Mouse (Mus musculus) lung, adult 2 months (tissue): ENCODE results near the gene Cactin. TPM values are rescaled to one million over a fixed set of nuclear protein-coding genes. Genes with fewer than 3 reads are reported as not detected.

Experiments
- DNase-seq: peaks from one replicate; pipeline ENCODE4 v3.0.0; 2022
- H3K4me1 ChIP-seq: fragments of 200-500 bp; 2 replicates; pipeline ENCODE4 v1.6.1; 2011; ENCODE audit warnings: low read length; ENCODE audit not compliant: control insufficient read depth, insufficient read depth
- H3K4me3 ChIP-seq: fragments of 200-500 bp; replicated peaks from 2 replicates; pipeline ENCODE3; 2011; ENCODE audit warnings: low read depth, mild to moderate bottlenecking, control low read depth, low read length; ENCODE audit errors: extremely low read depth
- CTCF ChIP-seq: fragments of 200-500 bp; IDR thresholded peaks from 2 replicates; pipeline ENCODE4 v1.5.1; 2011; ENCODE audit warnings: mild to moderate bottlenecking, low read length, control low read depth; ENCODE audit not compliant: insufficient read depth
- POLR2A ChIP-seq: fragments of 200-500 bp; IDR thresholded peaks from 2 replicates; pipeline ENCODE4 v1.6.1; 2011; ENCODE audit warnings: low read depth, mild to moderate bottlenecking, control low read depth, low read length, borderline replicate concordance; ENCODE audit errors: extremely low read depth
- WGBS: fragments of 180-500 bp; shearing (Covaris S2); methylation state at CpG from one replicate; pipeline ENCODE4 v1.1.7; 2018; 5-methylcytosine and 5-hydroxymethylcytosine counted together
- polyA plus RNA-seq: library from polyadenylated mRNA; depleted of rRNA; stranded (reverse); fragments of >200 nt; gene quantifications from 2 replicates; pipeline ENCODE4 v1.2.3, GENCODE M21; 2012

Gene Cactin
- polyA plus RNA-seq, 1 experiment, result 30.5 TPM

GRCm38 (mm10) chr10:81287513-81288157, 33.3 kb upstream of the Cactin start:
- Histone ChIP-seq H3K4me1 (peaks cover 6% of the 10 kb centered on the region; the same call in 1 of the 2 replicates), H3K4me3 (no peak overlapping the region)
- peak; percentile 60 for DNase-seq
- no peak for TF ChIP-seq POLR2A
- peak; percentile 94 for TF ChIP-seq CTCF
- WGBS, result 49% methylated on average over 8 of the region's 8 CpGs

DNA sequence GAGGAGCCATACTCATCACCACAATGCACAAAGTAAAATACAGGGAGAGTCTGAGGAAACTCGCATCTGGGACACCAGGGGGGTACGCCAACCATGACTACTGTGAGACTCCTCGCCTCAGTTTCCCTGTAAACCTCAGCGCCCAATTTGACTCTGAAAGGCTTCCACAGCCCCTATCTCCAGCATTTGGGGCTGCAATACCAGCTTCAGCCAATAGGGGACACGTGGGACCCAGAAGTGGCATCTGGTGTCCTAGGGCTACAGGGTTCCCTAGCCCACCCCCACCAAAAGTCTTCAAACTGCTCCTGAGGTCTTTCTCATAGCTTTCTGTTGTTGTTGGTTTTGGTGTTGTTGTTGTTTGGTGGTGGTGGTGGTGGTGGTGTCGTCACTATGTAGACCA, 32.3 kb upstream of the Cactin start:
- Histone ChIP-seq H3K4me1 (peaks cover 7% of the 10 kb centered on the region; the same call in 1 of the 2 replicates), H3K4me3 (no peak overlapping the region)
- TF ChIP-seq POLR2A (no peak), CTCF (peak; percentile 51)
- DNase-seq, result no peak
- WGBS, result 38% methylated on average over 6 of the region's 6 CpGs

- TF ChIP-seq CTCF, result peak; percentile 90
- TF ChIP-seq POLR2A, result no peak
- peak; percentile 64 for DNase-seq
- 6% methylated on average over 7 of the region's 7 CpGs for WGBS
- Histone ChIP-seq H3K4me1 (peaks cover 12% of the 10 kb centered on the region), H3K4me3 (no peak overlapping the region)
These were observed 31.6 kb upstream of the Cactin start for GRCm38 (mm10) chr10:81289278-81289677.

DNA sequence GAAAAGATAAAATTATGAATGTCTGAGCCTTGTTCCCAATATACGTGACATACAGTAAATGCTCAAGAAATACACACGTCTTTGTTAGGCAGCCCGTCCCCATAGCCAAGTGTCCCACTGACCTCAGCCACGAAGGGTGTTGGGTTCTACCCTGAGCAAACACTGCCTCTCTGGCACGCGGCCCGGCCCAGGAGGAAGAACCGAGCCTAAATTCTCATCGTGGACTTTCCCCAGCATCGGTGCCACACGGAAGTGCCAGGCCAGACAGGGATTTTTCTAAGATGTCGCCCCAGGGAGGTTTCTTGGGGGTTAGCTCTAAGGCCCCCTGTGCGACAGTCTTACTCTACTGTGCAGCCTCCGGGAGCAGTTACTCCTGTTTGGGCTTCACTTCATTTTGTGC, 31.1 kb upstream of the Cactin start:
- peak; percentile 42 for DNase-seq

GRCm38 (mm10) chr10:81290698-81291460, 30.0 kb upstream of the Cactin start:
- 26% methylated on average over 24 of the region's 24 CpGs for WGBS
- TF ChIP-seq POLR2A, result peak; percentile 55; the same call in 1 of the 2 replicates
- no peak for TF ChIP-seq CTCF
- peak overlapping the region; percentile 55 for H3K4me3 ChIP-seq
- peak; percentile 62 for DNase-seq
- H3K4me1 ChIP-seq, result peaks cover 16% of the 10 kb centered on the region

More for the DNA sequence above, 31.1 kb upstream of the Cactin start:
- H3K4me1 ChIP-seq, result peaks cover 15% of the 10 kb centered on the region
- WGBS, result 35% methylated on average over 14 of the region's 14 CpGs
- H3K4me3 ChIP-seq, result no peak overlapping the region
- TF ChIP-seq CTCF, result no peak
- TF ChIP-seq POLR2A, result no peak

- no peak for DNase-seq
- WGBS, result 59% methylated on average over 9 of the region's 9 CpGs
These were observed 29.3 kb upstream of the Cactin start, which contains the start of gene Tjp3 for GRCm38 (mm10) chr10:81291511-81292104. TSS of gene Tjp3 (minus strand) at chr10:81291581.

DNA sequence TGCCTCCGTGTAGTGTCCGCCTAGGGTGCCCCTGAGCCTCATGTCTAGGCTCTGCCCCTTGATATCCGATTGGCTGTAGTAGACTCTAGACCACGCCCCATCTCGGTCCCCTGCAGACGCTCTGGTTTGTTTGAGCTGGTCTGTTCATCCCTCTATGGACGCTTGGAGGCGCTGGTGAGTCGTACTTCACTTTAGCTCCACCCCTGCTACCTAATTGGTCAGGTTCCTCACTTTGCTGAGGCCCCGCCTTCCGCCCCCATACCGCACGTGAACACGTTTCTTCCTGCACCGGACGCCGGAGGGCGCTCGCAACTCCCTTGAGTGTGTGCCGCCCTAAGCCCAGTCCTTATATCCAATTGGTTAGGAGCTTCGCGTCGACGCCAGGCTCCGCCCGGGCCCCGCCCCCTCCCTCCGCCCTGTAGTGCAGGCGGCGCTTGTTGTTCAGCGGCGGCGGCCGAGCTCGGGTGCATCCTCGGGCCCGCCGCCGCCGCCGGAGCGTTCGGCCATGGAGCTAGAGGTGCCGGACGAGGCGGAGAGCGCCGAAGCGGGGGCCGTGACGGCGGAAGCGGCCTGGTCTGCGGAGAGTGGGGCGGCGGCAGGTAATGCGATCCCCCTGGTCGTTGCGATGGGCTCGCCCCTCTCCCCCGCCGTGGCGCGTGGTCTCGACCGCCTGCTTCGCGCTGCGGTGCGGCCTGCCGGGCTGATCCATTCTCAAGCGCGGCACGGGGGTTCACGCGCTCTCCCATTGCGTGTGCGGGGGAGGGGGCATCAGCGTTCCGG, 28.2 kb upstream of the Cactin start, which contains the start of gene Pip5k1c:
Gene Pip5k1c, plus strand, starts transcription at position 410 of the 780 bp plus-strand sequence.
- under 1% methylated on average over 79 of the region's 80 CpGs for WGBS
- peak; percentile 81 for TF ChIP-seq CTCF
- peak; percentile 68 for TF ChIP-seq POLR2A
- Histone ChIP-seq H3K4me3 (peak within 1 kb of the TSS; percentile 84), H3K4me1 (peaks cover 20% of the 10 kb centered on the region)
- DNase-seq, result peak; percentile 98

More at GRCm38 (mm10) chr10:81291511-81292104, 29.3 kb upstream of the Cactin start, which contains the start of gene Tjp3:
- Histone ChIP-seq H3K4me1 (peaks cover 14% of the 10 kb centered on the region), H3K4me3 (peak within 1 kb of the TSS; percentile 55)
- TF ChIP-seq CTCF, result no peak
- TF ChIP-seq POLR2A, result no peak

DNA sequence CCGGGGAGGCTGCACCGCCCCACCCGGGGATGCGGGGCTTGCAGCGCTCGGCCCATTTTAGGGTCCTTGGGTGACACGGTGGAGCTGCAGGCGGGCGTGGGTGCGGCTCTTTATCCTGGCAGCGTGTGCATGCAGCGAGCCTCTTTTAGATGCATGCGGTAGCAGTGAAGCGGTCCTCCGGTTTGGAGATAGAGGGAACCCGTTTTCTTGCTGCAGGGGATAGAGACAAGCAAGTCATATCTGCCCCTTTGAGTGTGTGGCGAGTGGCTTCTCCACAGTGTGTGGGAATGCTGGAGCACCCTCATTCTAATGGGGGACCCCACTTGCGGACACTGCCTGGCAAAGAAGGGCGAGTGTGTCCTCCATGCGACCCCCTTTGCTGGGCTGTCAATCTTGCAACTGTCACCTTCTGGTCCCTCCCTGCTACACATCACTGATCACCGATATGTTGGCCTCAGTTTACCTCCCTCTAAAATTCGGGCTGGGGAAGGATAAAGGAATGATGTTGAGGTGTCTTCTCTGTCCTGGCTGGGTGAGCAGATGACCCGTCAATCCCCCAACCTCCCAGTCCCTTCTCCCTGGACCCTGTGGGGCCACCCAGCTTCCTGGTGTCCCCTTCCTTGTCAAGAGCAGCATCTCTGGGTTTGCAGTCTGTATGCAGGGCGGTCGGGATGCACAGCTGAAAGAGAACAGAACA, 27.4 kb upstream of the Cactin start:
- Histone ChIP-seq H3K4me1 (peaks cover 26% of the 10 kb centered on the region), H3K4me3 (peak overlapping the region; percentile 84)
- DNase-seq, result no peak
- TF ChIP-seq POLR2A (no peak), CTCF (no peak)
- 2% methylated on average over 25 of the region's 25 CpGs for WGBS
